Mouse (Mus musculus) C2C12 (cell line): ENCODE results near the gene Gdf1. TPM values are rescaled to one million over a fixed set of nuclear protein-coding genes. Genes with fewer than 3 reads are reported as not detected.

ENCODE experiments used
- H3K27me3 ChIP-seq: one replicate; pipeline ENCODE4 v1.6.1; 2011; ENCODE audit not compliant: control insufficient read depth, insufficient read depth, insufficient read length
- H3K36me3 ChIP-seq: one replicate; pipeline ENCODE4 v1.6.1; 2011; ENCODE audit not compliant: control insufficient read depth, insufficient read depth
- H3K4me3 ChIP-seq: one replicate; pipeline ENCODE4 v1.5.1; 2011; ENCODE audit warnings: mild to moderate bottlenecking, control low read depth; ENCODE audit not compliant: poor library complexity, insufficient read depth, severe bottlenecking
- H3K79me2 ChIP-seq: one replicate; pipeline ENCODE4 v1.6.1; 2011; ENCODE audit not compliant: control insufficient read depth, insufficient read depth
- H3K79me3 ChIP-seq: one replicate; pipeline ENCODE4 v1.6.1; 2011; ENCODE audit warnings: low read depth, control low read depth
- H3ac ChIP-seq: one replicate; pipeline ENCODE3; 2011; ENCODE audit warnings: low read depth; ENCODE audit not compliant: control insufficient read depth, insufficient read length
- CEBPB ChIP-seq: IDR thresholded peaks from one replicate; pipeline ENCODE4 v1.6.1; 2011; ENCODE audit warnings: low read depth, mild to moderate bottlenecking, control low read depth, moderate library complexity
- CTCF ChIP-seq: IDR thresholded peaks from one replicate; pipeline ENCODE4 v1.5.1; 2011; ENCODE audit not compliant: control insufficient read depth, insufficient read depth, insufficient read length
- FOSL1 ChIP-seq: IDR thresholded peaks from one replicate; pipeline ENCODE4 v1.8.0; 2011; ENCODE audit warnings: mild to moderate bottlenecking, low read length; ENCODE audit not compliant: poor library complexity, insufficient read depth, severe bottlenecking
- MAX ChIP-seq: IDR thresholded peaks from one replicate; pipeline ENCODE4 v1.6.1; 2011; ENCODE audit warnings: mild to moderate bottlenecking, control low read depth
- MYOD1 ChIP-seq: IDR thresholded peaks from one replicate; pipeline ENCODE4 v1.6.1; 2011; ENCODE audit warnings: low read depth; ENCODE audit not compliant: control insufficient read depth, insufficient read length
- MYOG ChIP-seq: IDR thresholded peaks from one replicate; pipeline ENCODE4 v1.6.1; 2011; ENCODE audit not compliant: control insufficient read depth, insufficient read length; ENCODE audit errors: extremely low read depth
- USF1 ChIP-seq: IDR thresholded peaks from one replicate; pipeline ENCODE4 v1.6.1; 2011; ENCODE audit warnings: low read depth, mild to moderate bottlenecking, control low read depth, moderate library complexity
- polyA plus RNA-seq: library from polyadenylated mRNA; unstranded; fragments of >200 nt; fragmentation: generic; extraction: Trizol; gene quantifications from one replicate; pipeline ENCODE4 v1.2.1, GENCODE M21; 2012; ENCODE audit warnings: missing spikeins

The Gdf1 gene
- polyA plus RNA-seq, 1 experiment: 0.16 TPM

DNA sequence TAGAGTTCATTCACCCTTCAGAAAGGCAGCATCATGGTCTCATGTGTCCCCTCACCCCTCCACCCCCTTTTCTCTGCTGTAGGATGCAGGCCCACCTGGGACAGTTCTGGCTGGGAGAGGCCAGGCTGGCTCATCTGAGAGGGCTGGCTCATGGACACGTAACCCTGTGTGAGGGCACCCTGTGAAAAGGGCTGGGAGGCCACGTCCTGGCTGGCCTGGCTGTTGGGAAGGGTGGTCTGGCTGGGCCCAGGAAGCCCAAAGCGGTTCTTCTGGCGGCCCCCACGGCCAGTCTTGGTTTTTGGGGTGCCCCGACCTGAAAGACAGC lies 3.2 kb downstream of the Gdf1 start:
- Histone ChIP-seq H3K27me3 (no peaks in the 10 kb centered on the region), H3K79me3 (no peaks in the 10 kb centered on the region), H3K4me3 (no peak overlapping the region), H3ac (no peak overlapping the region), H3K79me2 (no peaks in the 10 kb centered on the region), H3K36me3 (peaks cover 70% of the 10 kb centered on the region)
- TF ChIP-seq FOSL1 (no peak), CEBPB (no peak), MYOG (no peak), MYOD1 (no peak), CTCF (no peak), USF1 (no peak), MAX (no peak)

DNA sequence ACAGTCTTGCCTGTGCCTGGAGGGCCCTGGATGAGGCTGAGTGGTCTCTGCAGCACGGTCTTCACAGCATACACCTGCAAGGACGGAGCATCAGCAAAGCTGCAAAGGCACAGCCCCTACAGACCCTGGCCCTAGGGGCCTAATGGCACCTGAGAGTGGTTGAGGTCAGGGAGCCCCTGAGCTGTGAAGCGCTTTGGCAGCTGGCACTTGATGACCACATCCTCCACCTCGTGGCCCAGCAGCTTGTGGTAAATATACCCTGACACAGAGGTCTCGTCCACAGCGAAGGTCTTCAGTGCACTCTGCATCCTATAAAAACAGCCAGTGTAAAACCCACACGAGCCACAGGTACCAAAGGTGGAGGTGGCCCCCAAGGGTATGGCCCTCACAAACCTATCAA lies 9.3 kb downstream of the Gdf1 start:
- TF ChIP-seq CTCF (no peak), CEBPB (no peak), FOSL1 (no peak), MYOD1 (no peak), USF1 (no peak), MYOG (no peak), MAX (no peak)
- H3K4me3 ChIP-seq: no peak overlapping the region
- H3K79me2 ChIP-seq: peaks cover 32% of the 10 kb centered on the region
- H3ac ChIP-seq: no peak overlapping the region
- H3K27me3 ChIP-seq: no peaks in the 10 kb centered on the region
- peaks cover 98% of the 10 kb centered on the region for H3K36me3 ChIP-seq
- H3K79me3 ChIP-seq: peaks cover 19% of the 10 kb centered on the region

DNA sequence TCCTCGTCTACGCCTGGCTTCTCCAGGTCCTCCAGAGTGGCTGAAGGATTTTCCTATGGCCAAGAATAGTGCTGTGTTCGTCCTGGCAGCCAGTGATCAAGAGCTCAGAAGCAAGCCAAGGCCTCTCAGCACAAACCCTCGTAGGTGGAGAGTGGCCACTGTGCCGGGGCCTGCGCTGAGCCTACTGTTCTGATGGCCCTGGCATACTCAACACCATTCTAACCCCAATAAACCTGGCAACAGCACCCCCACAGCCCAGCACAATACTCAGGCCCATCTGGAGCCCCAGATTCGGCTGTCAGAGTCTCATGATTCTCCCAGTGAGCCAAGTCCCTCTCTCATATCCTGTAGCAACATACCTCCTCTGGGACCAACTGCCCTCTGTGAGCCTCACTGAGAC lies 11.0 kb downstream of the Gdf1 start:
- Histone ChIP-seq H3K27me3 (no peaks in the 10 kb centered on the region), H3ac (no peak overlapping the region), H3K79me3 (peaks cover 34% of the 10 kb centered on the region), H3K36me3 (peaks cover 85% of the 10 kb centered on the region), H3K79me2 (peaks cover 49% of the 10 kb centered on the region), H3K4me3 (no peak overlapping the region)
- TF ChIP-seq MYOG: no peak
- no peak for TF ChIP-seq CEBPB
- TF ChIP-seq CTCF: no peak
- TF ChIP-seq FOSL1: no peak
- no peak for TF ChIP-seq MAX

DNA sequence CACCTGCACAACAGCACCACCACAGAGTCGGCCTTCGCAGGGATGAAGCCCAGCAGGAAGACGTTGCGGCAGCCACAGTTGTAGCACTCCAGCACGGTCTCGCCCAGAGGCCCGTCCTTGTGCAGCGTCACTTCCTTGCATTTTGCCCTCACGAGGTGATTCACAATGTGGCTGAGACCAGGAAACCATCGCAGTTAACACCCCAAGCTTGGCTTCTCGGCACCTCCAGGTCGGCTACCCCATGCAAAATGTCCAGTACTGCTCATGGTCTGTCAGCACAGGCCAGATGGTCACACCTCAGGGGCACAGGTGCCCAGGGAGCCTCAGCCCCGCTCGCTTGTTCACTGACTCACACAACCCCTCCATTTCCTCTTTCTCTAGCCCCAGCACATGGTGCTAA lies 12.4 kb downstream of the Gdf1 start:
- H3K4me3 ChIP-seq: no peak overlapping the region
- TF ChIP-seq MYOD1: no peak
- TF ChIP-seq MYOG: no peak
- no peak for TF ChIP-seq FOSL1
- TF ChIP-seq USF1: no peak
- TF ChIP-seq CTCF: no peak
- no peak for TF ChIP-seq CEBPB
- TF ChIP-seq MAX: no peak
- no peaks in the 10 kb centered on the region for H3K27me3 ChIP-seq
- no peak overlapping the region for H3ac ChIP-seq
- peaks cover 78% of the 10 kb centered on the region for H3K36me3 ChIP-seq
- peaks cover 63% of the 10 kb centered on the region for H3K79me2 ChIP-seq
- peaks cover 48% of the 10 kb centered on the region for H3K79me3 ChIP-seq

DNA sequence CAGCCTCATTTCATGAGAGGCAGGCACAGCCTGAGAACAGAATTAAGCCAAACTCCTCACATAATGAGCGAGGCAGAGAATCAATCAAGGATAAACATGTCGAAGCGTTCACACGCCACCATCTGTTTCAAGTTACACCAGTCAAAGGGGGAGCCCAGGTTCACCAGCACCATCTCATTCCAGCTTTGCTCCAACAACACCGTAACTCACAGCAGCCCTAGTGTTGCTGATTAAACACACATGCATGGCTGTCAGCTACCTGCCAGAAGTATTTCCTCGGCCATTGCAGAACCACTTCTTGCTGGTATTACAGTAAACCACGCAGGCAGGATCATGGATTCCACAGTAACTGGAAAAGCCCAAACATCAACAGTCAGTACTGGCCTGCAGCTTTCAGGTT lies 13.5 kb downstream of the Gdf1 start:
- peaks cover 75% of the 10 kb centered on the region for H3K36me3 ChIP-seq
- H3K27me3 ChIP-seq: no peaks in the 10 kb centered on the region
- no peak for TF ChIP-seq USF1
- no peak for TF ChIP-seq MYOG
- TF ChIP-seq CEBPB: no peak
- TF ChIP-seq FOSL1: no peak
- TF ChIP-seq MYOD1: no peak
- no peak overlapping the region for H3K4me3 ChIP-seq
- H3K79me3 ChIP-seq: peaks cover 58% of the 10 kb centered on the region
- H3ac ChIP-seq: no peak overlapping the region
- H3K79me2 ChIP-seq: peaks cover 73% of the 10 kb centered on the region

DNA sequence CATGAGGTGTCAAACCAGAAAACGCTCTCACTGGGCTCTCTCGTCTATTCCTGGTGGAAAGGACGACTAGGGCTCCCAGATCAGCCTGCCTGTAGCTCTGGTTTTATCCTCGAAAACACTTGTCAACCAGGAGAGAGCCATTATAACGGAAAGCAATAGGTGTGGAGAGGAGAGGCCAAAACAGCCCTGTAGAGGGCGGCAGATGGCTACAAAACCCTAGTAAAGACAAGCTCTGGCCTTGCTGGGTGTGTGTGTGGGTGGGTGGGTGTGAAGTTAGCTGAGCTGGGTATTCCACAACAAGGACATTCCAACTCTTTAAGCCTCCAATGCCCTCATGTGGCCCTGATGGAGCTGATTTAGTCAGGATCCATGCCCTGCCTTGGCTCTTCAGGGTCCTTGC lies 14.1 kb downstream of the Gdf1 start:
- peaks cover 75% of the 10 kb centered on the region for H3K36me3 ChIP-seq
- TF ChIP-seq FOSL1: no peak
- no peak for TF ChIP-seq MYOD1
- TF ChIP-seq MAX: no peak
- no peak for TF ChIP-seq CTCF
- TF ChIP-seq MYOG: no peak
- TF ChIP-seq USF1: no peak
- TF ChIP-seq CEBPB: no peak

More for the DNA sequence above, 14.1 kb downstream of the Gdf1 start:
- no peaks in the 10 kb centered on the region for H3K27me3 ChIP-seq
- H3K79me2 ChIP-seq: peaks cover 80% of the 10 kb centered on the region
- H3K4me3 ChIP-seq: no peak overlapping the region
- no peak overlapping the region for H3ac ChIP-seq
- peaks cover 64% of the 10 kb centered on the region for H3K79me3 ChIP-seq
